Comparison of ENCODE assay signal across 21 mouse cellular contexts in genomic region chr11:90229800-90230199, GRCm38 (mm10). TPM values are rescaled to one million over a fixed set of nuclear protein-coding genes. Genes with fewer than 3 reads are reported as not detected.
DNase-seq lines count a peak whose midpoint lies in the region; ATAC-seq and TF ChIP-seq lines count a peak whose summit lies in the region.
"Had no signal": no experiment of that assay in that cellular context is flagged by ENCODE, and none has a peak within 500 bp of the region (broad histone marks: within the 10 kb centered on the region; RNA-seq: fewer than 3 reads in every experiment).

No protein-coding gene starts in this region.

- ATAC-seq in megakaryocyte-erythroid progenitor cell, adult 5-6 weeks (replicated peaks; ENCODE audit: low FRiP score, low TSS enrichment, poor library complexity, severe bottlenecking): no peak
- ATAC-seq: activated CD4-positive, CD25-positive, alpha-beta regulatory T cell, adult 4 months; hindbrain, embryonic 16.5 days; liver, embryonic 12.5 days; Patski had no signal

- no peak for TF ChIP-seq POLR2A in kidney, adult 2 months (IDR thresholded peaks at IDR 0.05; ENCODE audit: low read depth, low read length)

- DNase-seq in heart, embryonic 10.5 days (ENCODE audit: low spot score): no peak
- DNase-seq in heart, postnatal 14 days: no peak
- no peak for DNase-seq in kidney, adult 2 months
- DNase-seq in kidney, postnatal 14 days: no peak
- DNase-seq in ES-CJ7 (ENCODE audit: low read depth, low spot score): peak; percentile 14
- DNase-seq: adrenal gland, postnatal 10 days; cerebellum, adult 11 months; cerebellum, postnatal 10 days; embryo, embryonic 11 days; kidney, adult 18-20 months; lung, adult 2 months; lung, postnatal 4 days; retina, postnatal 1 day had no signal

- no peaks in the 10 kb centered on the region for H3K27me3 ChIP-seq in heart, embryonic 10.5 days (ENCODE audit: insufficient read depth, poor library complexity, severe bottlenecking)
- no peaks in the 10 kb centered on the region for H3K27me3 ChIP-seq in kidney, adult 2 months (replicated peaks; ENCODE audit: control insufficient read depth, insufficient read depth, low read length)
- H3K27me3 ChIP-seq: limb, embryonic 12.5 days; liver, embryonic 12.5 days; Patski had no signal

- H3K4me1 ChIP-seq in heart, embryonic 10.5 days: peaks cover 31% of the 10 kb centered on the region
- H3K4me1 ChIP-seq in kidney, adult 2 months (ENCODE audit: control insufficient read depth, insufficient read depth, low read length): 0 out of 2 replicates have a peak, but pooled peaks cover 13% of the 10 kb centered on the region
- H3K4me1 ChIP-seq in brown adipose tissue, adult 24 weeks (ENCODE audit: control insufficient read depth, insufficient read depth, insufficient read length, low read length): peaks cover 35% of the 10 kb centered on the region

- intact Hi-C loops in heart, postnatal 14 days (cut with DNase I): no loop called here

- no peaks in the 10 kb centered on the region for H3K9me3 ChIP-seq in heart, embryonic 10.5 days
- H3K9me3 ChIP-seq: limb, embryonic 12.5 days; liver, embryonic 12.5 days; midbrain, embryonic 10.5 days had no signal

- H3K27ac ChIP-seq in heart, embryonic 10.5 days: peak overlapping the region; percentile 47; the same call in 1 of the 2 replicates
- peak overlapping the region; percentile 81; the same call in 1 of the 2 replicates for H3K27ac ChIP-seq in kidney, adult 2 months (ENCODE audit: insufficient read depth, low read depth, low read length)
- peak overlapping the region; percentile 82 for H3K27ac ChIP-seq in brown adipose tissue, adult 24 weeks (replicated peaks; ENCODE audit: low read depth, low read length)
- H3K27ac ChIP-seq: limb, embryonic 12.5 days; liver, embryonic 12.5 days; midbrain, embryonic 10.5 days had no signal

- no peaks in the 10 kb centered on the region for H3K36me3 ChIP-seq in heart, embryonic 10.5 days
- H3K36me3 ChIP-seq in kidney, adult 2 months (ENCODE audit: control insufficient read depth, insufficient read depth, low read length): no peaks in the 10 kb centered on the region
- H3K36me3 ChIP-seq: limb, embryonic 12.5 days; liver, embryonic 12.5 days; midbrain, embryonic 10.5 days had no signal

- TF ChIP-seq CTCF in kidney, adult 2 months (conservative IDR thresholded peaks at IDR 0.05; ENCODE audit: insufficient read depth, insufficient read length, low read depth, low read length): no peak

- H3K4me3 ChIP-seq in heart, embryonic 10.5 days: no peak overlapping the region
- H3K4me3 ChIP-seq in kidney, adult 2 months (ENCODE audit: insufficient read depth, low read depth, low read length): no peak overlapping the region
- H3K4me3 ChIP-seq in brown adipose tissue, adult 24 weeks (ENCODE audit: insufficient read depth, low read depth, low read length): no peak overlapping the region
- H3K4me3 ChIP-seq: limb, embryonic 12.5 days; liver, embryonic 12.5 days; midbrain, embryonic 10.5 days had no signal

RNA-seq across cellular contexts. Expression of gene Mmd, which starts 19.5 kb away (rescaled TPM):
- polyA plus RNA-seq in heart, embryonic 10.5 days (2016; fragmentation: Nextera tagmentation; extraction: Ambion mirVana): 75.3 and 121 TPM in 2 replicates
- 10 to 100 TPM; 35.9 to 38.2 TPM for total RNA-seq in heart, postnatal 14 days (2021)
- 27.6 and 29.1 TPM in 2 replicates for polyA plus RNA-seq in kidney, adult 2 months (2012; rRNA removed)
- 265 and 375 TPM in 2 replicates for polyA plus RNA-seq in brown adipose tissue, adult 24 weeks (2012; ENCODE audit: insufficient read depth, insufficient read length, missing spikeins)
- 12.5 and 21.9 TPM in 2 replicates for total RNA-seq in megakaryocyte-erythroid progenitor cell, adult 5-6 weeks (2014; fragmentation: Nextera tagmentation)
- 14.6 and 19.7 TPM in 2 replicates for total RNA-seq in megakaryocyte-erythroid progenitor cell, adult 5-6 weeks (2017)

RNA-seq across cellular contexts. Expression of gene Gm45716, which starts 42.3 kb away (rescaled TPM):
- 47.3 and 61.5 TPM in 2 replicates for polyA plus RNA-seq in heart, embryonic 10.5 days (2016; fragmentation: Nextera tagmentation; extraction: Ambion mirVana)
- 10 to 100 TPM; 15.8 to 16.0 TPM for total RNA-seq in heart, postnatal 14 days (2021)
- polyA plus RNA-seq in kidney, adult 2 months (2012; rRNA removed): 2.5 and 2.8 TPM in 2 replicates
- polyA plus RNA-seq in brown adipose tissue, adult 24 weeks (2012; ENCODE audit: insufficient read depth, insufficient read length, missing spikeins): 35.7 and 36.5 TPM in 2 replicates
- 6.6 and 13.7 TPM in 2 replicates for total RNA-seq in megakaryocyte-erythroid progenitor cell, adult 5-6 weeks (2014; fragmentation: Nextera tagmentation)
- 11.2 and 12.4 TPM in 2 replicates for total RNA-seq in megakaryocyte-erythroid progenitor cell, adult 5-6 weeks (2017)
